Mouse (Mus musculus) liver, embryonic 14 days (tissue): ENCODE results near the gene Gtpbp2. TPM values are rescaled to one million over a fixed set of nuclear protein-coding genes. Genes with fewer than 3 reads are reported as not detected.

Source experiments
- polyA plus RNA-seq: library from polyadenylated mRNA; depleted of rRNA; stranded (reverse); fragments of >200 nt; gene quantifications from 2 replicates; pipeline ENCODE4 v1.2.3, GENCODE M21; 2012; rRNA removed

Gtpbp2 gene
- 86.6 and 95.2 TPM in 2 replicates for polyA plus RNA-seq

DNA sequence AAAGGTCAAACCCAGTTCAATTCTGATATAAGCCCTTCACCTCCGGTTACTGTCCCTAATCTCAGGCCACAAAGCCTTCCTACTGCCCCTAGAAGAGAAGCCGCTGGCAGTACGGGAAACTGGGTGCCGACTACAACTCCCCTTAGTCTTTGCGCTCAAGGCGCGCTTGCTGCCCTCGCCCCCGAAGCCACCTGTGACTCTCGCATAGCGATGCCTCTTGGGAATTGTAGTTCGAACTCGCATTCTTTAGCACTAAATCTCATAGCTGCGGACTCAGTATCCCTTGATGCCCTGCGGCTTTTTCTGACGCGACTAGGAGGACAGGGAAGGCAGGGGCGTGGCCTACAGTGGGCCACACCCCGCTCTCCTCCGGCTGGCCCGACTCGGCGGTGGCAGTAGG is at the start of gene Gtpbp2:
Gtpbp2 (plus strand) TSS at position 347 of the 400 bp plus-strand sequence.

DNA sequence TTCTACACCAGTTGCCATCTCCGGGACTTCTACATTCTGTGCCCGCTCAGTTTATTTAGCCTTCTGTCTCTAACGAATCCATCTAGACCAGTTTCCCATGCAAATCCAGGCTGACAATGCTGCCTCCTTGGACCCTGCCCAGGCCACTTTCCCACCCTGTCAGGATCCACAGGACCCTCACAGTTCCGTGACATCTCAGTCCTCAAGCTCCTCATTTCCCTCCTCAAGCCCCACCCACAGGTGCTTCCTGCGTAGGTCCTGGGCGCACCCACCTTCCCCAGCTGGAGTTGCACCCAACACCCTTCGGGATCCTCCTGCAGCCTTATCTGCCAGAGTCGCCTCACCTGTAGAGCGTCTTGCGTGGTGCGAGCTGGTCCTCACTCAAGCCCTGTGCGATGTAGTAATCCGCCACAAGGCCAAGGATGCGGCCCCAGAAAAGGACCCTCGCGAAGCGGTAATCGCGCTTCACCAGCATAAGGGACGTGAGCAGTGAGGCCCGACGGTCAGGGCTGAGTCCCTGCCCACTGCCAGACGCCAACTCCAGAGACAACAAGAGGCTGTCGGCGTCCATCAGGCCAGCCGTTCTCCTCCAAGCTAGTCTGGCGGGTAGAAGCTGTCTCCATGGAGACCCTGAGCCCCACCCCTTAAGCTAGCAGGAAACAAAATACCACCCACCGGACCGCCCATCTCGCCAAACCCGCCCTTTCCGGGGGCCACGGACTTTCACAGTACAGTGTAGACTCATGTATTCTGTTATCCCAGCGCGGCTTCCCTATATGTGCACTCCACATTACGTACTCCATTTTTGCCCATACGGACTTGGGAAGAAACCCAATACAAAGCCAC is 17.0 kb upstream of the Gtpbp2 start, which contains the start of gene Rsph9:
Rsph9 (minus strand) TSS at position 639 of the 846 bp plus-strand sequence.

DNA sequence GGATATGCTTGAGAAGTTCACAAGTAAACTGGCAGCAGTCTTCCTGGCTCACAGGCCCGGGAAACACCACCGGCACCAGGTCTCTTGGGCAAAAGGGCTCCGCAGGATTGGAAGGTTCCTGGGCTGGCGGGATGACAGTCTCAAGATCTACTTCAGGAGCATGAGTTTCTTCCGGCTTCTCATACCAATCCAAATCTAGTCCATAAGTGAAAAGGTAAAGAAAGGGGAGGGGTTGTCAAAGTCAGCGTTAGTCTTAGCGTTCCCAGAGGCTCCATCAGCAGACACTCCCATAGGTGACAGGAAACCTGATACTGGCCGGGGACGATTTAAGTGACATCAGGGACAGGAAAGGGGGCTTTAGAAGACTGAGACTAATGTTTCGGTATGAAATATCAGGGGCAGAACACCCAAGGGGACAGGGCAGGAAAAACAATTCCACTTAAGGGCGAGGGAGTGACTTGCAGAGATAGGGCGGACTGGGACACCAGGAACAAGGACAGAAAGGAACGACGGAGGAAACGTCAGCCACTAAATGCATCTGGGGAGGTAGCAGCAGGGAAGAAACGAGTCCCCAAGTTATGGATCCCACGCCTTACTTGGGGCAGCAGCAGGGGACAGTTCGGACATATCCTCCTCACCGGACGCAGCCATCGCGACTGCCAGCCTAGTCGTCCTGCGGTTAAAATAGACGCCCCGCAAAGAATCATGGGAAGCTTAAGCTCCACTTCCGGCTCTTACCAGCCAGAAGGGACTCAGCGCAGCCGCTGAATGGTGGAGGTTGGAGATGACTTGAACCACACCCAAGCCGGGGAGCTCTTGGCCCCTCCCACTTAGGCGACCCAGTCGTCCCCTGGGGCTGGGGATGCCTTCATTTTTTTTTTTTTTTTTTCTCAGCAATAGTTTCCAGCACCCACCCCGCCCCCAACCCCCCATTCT is 7.7 kb upstream of the Gtpbp2 start, which contains the start of gene Mad2l1bp:
Mad2l1bp (minus strand) TSS at position 707 of the 936 bp plus-strand sequence.

DNA sequence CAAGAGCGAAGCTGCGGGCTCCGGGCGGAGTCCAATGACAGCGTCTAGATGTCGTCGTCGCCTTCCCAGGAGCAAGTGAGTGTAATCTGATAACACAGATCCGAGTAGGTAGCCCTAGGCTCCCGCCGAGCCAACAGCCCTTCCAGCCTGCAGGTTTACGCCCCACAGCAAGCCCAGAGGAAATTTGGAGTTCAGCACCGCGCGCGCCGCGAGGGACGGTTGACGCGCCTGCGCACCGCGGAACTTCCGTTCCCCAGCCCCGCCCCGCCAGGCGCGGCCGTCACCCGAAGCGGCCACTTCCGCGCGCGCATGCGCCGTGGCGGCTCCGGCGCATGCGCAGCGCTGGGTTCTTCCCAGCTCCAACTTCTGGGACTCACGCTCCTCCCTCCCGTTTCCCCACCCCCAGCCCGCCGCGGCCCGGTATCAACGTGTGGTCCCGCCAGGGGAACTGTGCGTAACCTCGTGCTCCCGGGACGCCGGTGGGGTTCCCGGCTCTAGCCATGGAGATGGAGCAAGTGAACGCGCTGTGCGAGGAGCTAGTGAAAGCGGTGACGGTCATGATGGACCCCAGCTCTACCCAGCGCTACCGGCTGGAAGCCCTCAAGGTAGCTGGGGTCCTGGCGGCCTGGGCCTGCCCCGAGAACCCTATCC is 41.7 kb downstream of the Gtpbp2 start, which contains the start of the genes Polh and Xpo5:
Polh (minus strand) TSS at position 225 of the 651 bp plus-strand sequence.
Xpo5 (plus strand) TSS at position 362 of the 651 bp plus-strand sequence.

Other genes starting within 250 kb of the Gtpbp2 start
- 29.8 and 31.9 TPM in 2 replicates for gene Vegfa, start 128.7 kb upstream of the Gtpbp2 start, polyA plus RNA-seq
- 30.0 and 30.5 TPM in 2 replicates for gene Mrps18a, start 50.0 kb upstream of the Gtpbp2 start, polyA plus RNA-seq
- gene Rsph9, start 16.8 kb upstream of the Gtpbp2 start, polyA plus RNA-seq: 0.49 and 0.74 TPM in 2 replicates
- gene Mad2l1bp, start 7.5 kb upstream of the Gtpbp2 start, polyA plus RNA-seq: 21.0 and 26.9 TPM in 2 replicates
- gene Polh, start 41.6 kb downstream of the Gtpbp2 start, polyA plus RNA-seq: 9.0 and 10.6 TPM in 2 replicates
- 14.0 and 17.2 TPM in 2 replicates for gene Xpo5, start 41.8 kb downstream of the Gtpbp2 start, polyA plus RNA-seq
- gene Polr1c, start 87.0 kb downstream of the Gtpbp2 start, polyA plus RNA-seq: 39.7 and 46.5 TPM in 2 replicates
- 18.4 and 21.3 TPM in 2 replicates for gene Yipf3, start 87.0 kb downstream of the Gtpbp2 start, polyA plus RNA-seq
- gene Lrrc73, start 92.5 kb downstream of the Gtpbp2 start, polyA plus RNA-seq: 0.16 and 0.18 TPM in 2 replicates
- 10.6 and 11.4 TPM in 2 replicates for gene Tjap1, start 122.0 kb downstream of the Gtpbp2 start, polyA plus RNA-seq
- 0.01 and 0.06 TPM in 2 replicates for gene Dlk2, start 136.4 kb downstream of the Gtpbp2 start, polyA plus RNA-seq
- gene Abcc10, start 167.3 kb downstream of the Gtpbp2 start, polyA plus RNA-seq: 1.3 and 1.7 TPM in 2 replicates
- 2.3 and 2.6 TPM in 2 replicates for gene Zfp318, start 222.7 kb downstream of the Gtpbp2 start, polyA plus RNA-seq